Mouse (Mus musculus) embryo, embryonic 10.5 days (tissue): ENCODE measurements at regions not wholly inside any gene's neighbourhood (a gene's known extent, or its start where the extent isn't known, plus 50 kb on each side); places are given as distances from the start of the nearest gene placed in this dataset.

Experiments used
- DNase-seq: peaks from one replicate; pipeline ENCODE4 v3.0.0-alpha.2; 2015; ENCODE audit warnings: low spot score

DNA sequence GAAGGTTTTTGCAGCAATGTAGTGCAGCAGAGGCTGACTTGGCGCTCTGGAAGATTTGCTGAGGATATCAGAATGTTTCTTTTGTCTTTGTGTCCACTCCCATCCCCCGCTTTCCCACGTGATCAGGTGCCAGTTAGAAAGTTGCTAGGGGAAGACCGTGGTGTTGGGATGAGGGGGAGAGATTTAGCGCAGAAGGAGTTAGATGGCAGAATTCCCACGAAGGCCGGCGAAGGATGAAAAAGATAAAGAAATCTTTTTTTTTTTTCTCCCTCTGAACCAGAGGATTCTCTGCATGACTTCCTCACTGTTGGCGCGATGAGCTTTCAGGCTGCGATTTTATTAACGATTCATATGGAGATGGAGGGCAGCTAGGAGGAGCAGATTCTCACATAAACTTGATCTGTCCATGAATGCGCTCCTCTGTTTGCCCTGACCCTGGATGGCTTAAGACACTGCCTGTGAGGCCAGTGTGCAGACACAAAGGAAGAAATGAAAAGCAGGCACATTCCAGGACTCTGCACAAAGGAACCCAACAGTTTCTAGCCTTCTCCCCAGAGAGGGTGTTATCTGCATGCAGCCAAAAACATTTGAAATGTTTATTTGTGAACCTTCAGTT, 201.5 kb downstream of the Gm11146 start:
- peak; percentile 92 for DNase-seq

DNA sequence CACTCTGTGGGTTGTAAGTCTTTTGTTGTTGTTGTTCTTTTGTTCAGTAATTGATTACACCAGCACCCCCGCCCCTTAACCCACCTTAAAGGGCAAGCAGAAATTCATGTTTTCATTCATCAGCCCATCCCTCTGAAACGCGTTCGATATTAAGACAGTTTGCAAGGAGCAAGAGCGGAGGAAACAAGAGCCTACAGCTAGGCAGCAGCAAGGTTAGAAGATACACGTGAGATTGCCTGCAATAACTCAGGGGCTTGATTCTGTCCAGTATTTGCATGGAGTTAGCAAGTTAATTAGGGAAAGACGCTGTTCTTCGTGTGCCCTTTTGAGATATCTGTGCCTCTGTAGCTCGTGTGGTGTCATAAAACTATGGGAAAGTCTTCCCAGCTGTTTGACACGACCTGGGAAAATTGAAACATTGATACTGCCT, 202.0 kb downstream of the Gm11146 start:
- DNase-seq = peak; percentile 73

DNA sequence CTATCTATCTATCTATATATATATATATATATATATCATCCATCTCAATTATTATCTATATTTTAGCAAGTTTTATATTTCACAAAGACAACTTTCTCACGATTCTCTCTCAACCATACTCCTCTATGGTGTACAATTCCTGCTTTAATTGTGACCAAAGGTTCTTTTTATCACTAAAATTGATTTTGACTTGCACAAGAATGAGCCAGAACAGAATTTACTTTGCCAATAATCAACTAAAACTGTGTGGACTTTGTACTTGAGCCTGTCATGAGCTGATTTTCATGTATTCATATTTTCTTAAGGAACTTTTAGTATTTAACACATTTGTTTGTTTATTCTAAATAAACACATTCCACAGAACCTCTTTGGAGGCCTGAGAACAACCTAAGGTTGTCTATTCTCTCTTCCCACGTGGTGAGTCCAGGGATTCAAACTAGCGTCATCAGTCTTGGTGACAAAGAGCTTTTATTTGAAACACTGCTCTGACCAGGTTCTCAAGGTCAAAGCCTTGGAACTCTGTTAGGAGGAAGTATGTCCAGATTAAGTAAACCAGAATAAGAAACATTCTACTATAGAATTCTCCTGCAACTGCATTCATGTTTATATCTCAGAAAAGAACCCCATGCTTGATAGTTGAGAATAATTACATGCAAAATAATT, 207.7 kb downstream of the Gm11146 start:
- DNase-seq = no peak

DNA sequence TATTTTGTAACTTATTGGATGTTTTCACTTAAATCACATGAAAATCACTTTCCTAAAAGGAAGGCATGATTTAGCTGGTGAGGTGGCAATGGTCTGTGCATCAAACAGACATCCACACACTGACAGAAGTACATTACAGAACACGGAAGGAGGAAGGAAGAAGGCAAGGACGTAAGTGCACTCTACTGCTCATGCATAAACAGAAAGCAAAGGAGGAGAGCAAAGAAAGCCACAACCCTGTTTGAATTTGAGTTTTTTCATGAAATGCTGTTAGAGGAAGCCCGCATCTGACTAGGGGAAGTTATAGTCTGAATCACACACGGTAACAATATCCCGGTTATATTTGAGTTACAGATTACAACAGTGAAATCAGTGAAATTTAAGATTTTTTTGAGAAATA, 208.4 kb downstream of the Gm11146 start:
- DNase-seq = no peak

DNA sequence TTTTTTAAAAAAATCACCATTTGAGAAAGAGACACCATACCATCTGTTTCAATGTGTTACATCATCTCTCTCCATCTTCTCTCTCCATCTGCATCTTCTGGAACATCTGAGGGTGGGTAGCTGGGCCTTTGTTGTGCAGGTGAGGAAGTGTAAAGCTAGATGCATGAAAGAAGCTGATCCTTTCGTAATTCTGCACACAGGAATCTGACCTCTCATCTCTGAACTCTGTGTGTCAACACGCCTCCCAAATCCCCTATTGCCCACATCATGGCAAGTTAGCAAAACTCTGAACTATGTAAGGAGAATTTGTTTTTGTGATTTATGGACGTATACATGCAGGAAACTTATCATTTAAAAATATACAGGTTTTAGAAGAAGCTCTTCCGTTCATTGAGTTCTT, 209.7 kb downstream of the Gm11146 start:
- no peak for DNase-seq

DNA sequence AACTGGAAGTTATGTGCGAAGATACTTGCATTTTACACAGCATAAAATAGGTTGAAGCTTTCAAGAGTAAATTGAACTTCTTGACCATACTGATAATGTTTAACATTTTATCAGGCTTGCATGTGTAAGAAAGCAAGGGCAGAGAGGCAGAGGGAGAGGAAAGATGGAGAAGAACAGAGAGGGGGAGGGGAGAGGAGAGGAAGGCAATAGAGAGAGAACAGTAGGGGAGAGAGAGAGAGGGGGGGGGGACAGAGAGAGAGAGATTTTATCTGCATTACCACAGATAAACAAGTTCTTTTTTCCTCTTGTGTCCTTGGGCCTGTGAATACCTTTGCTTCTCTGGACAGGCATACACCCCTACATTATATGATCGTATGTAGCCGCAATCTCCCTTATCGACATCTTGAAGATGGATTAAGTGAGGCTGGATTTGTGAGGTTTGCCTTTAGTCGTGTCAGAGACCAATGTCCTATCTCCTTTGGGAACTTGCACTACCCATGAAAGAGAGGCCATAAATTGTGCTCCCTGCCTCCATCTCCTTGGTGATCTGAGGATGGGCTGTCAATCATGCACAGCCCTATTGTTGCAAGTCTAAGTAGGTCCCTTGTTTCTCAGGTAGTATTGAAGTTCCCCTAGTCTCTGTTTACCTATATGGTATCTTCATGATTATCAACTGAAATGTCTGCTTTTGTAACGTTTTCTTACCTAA, 217.7 kb downstream of the Gm11146 start:
- no peak for DNase-seq

DNA sequence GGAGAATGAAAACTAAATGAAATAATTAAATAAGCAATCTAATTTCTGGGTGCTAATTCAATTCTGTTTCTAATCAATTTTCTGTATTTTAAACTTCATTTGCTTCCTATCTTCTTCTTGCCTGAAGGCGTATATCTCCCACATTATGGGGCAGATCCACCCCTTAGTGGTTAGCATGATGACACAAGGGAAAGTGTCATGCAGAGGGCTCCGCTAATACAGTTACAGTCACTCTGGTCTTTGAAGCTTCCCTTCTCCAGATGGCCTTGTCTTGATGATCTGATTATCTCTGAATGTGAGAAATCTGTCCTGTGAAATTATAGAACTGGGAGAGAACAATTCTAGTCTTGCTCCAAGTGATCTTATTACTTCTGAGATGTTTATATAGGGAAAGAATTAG, 219.1 kb downstream of the Gm11146 start:
- DNase-seq = no peak

DNA sequence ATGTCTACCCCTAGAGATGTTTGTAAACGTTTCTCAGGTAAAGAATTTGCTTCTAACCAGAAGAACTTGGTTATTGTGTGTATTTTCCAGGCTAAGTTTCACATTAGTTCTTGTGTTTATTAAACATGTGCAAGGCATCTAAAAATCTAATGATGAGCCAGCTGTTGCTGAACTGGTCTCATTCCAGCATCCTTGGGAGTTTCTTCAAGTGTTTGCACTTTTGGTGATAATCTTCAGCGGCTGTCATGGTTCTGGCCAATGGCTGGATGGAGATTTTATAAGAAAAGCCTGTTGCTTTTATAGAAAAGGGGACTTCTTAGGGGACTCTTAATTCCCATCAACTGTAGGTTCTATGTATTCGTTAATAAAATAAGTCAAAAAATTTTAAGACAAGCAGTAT, 229.1 kb downstream of the Gm11146 start:
- no peak for DNase-seq

DNA sequence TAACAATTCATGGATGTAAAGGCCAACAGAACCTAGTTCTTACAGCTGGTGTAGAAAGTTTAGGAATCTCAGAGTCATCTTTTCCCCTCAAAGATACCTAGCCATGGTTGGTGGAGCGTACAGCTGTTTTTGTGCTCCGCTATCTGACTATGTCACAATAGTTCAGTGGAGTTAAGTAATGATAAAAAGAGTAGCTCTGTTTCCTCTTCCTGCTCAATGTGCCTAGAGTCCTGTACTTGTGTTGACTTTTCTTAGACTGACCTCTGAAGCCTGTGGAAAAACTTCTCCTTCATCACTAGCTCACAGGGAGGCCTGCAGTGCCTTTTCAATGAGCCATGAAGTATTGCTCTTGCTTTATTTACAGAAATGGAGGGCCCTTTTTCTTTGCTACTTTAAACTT, 232.1 kb downstream of the Gm11146 start:
- peak; percentile 23 for DNase-seq

DNA sequence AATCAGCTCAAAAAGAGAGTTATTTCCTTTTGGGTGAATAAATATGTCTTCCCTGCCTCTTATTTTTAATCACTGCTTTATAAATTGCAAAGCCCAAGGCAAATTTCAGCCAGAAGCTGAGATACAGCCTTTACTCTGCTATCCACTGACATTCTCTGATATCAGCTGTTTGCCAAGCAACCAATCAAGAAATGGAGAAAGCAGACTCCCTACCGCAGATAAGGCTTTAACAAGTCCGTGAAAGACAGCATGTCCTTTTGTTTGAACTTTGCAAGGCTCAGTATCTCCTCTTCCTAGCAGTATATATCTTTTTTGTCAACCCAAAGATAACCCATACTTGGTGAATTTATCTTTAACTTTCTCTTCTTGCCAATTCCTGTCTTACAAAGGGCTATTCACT, 236.6 kb downstream of the Gm11146 start:
- DNase-seq = no peak

DNA sequence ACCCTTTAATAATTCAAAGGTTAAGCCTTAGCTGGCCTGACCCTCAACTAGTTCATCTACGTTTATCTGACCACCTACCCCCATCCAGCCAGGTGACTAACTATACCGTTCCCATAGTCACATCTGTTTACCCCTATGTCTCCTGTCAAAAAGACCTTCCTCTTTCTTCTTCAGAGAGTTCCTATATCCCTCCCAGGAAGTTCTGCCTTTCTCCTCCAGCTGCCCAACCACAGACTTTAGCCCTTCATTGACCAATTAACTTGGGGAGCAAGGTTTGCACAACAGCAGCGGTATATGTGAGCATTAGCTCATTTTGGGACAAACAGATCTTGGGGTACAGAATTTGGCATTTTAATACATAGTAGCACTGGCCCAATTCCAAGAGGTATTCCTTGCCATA, 237.5 kb downstream of the Gm11146 start:
- no peak for DNase-seq

DNA sequence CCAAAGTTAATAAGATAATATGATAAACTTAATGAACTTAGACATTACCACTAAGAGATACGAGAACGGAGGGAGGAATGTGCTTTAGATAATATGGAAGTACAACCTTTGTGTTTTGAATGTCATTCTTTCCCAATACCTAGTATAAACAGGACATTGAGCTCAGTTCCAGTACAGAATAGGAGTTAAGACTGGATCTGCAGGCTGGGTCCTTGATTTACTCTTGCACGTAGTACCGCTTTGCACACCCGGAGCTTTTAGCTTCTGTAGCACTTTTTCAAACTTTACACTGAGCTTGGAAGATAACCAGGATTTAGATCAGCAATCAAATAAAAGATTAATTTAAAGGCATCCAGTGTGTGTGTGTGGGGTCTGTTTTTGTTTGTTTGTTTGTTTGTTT, 242.7 kb downstream of the Gm11146 start:
- no peak for DNase-seq

DNA sequence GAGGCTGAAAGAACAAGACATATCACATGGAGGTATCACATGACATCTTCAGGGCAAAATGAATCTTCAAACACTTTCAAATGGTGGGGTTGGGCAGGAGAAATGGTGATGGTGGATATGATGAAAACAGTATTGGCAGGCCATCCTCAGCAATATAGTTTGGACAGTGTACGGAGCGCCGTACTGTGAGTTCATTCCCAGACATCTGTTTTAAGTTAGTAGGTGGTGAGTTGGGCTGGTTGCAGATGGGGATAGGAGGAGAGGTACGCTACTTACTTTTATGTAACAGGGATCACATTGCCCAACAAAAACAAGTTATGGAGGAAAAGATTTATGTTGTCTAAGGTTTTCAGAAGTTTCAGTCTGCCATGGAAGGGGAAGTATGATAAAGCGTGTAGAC, 246.6 kb downstream of the Gm11146 start:
- DNase-seq = peak; percentile 31

DNA sequence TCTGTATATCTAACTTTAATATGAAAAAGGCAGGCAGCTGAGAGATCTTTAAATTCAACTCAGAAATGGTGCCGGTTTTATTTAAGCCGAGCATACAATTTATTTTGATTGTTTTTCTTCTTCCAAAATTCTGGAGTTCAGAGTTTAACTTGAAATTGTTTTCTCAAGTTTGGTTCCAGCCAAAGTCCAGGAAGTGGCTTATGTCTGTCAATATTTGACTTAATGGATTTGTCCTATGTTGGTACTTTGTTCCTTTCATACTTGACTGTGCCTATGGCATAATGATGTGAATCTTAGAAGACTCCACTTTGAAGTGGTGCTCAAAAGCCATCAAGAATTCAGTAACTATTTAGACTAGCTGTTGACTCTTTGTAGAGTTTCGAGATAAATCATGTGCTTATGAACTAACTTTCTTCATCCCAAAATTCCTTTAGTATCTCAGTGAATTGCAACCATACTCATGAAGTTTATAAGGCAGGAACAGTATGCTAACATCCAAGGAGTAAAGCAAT, 247.6 kb downstream of the Gm11146 start:
- no peak for DNase-seq

DNA sequence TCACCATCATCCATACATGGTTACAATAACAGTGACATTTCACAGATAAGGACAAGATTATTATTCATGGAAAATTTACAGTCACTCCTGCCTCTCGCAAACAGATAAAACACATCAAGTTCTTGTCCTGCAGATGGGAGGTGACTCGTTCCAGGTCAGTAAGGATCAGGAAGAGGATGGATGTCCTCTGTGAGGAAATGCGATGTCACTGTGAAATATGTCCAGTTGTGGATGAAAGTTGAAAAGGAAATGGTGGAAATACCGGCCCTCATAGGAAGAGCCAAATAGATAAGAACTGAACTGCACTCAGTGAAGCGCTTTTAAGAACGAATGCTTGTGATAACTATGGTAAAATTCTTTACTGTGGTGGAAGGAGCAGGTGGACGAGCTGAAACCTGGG, 255.8 kb downstream of the Gm11146 start:
- DNase-seq = no peak

DNA sequence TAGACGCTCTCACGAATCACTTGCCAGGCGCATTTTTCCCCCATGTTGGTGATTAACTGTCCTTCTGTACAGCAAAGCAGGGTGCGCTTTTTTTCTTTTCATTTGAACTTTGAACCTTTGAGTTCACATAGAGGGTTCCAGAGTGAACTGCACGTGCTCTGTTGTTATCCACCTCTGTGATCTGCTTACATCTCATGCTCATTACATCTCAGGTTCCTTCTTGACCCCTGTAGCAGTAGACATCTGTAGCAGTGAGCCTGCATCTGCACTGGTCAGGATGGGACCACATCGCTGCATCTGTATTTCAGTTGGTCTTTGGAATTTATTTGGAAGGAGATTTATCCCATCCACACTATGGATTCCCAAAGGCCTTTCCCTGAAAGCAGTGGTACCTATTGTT, 269.6 kb downstream of the Gm11146 start:
- DNase-seq = peak; percentile 47

DNA sequence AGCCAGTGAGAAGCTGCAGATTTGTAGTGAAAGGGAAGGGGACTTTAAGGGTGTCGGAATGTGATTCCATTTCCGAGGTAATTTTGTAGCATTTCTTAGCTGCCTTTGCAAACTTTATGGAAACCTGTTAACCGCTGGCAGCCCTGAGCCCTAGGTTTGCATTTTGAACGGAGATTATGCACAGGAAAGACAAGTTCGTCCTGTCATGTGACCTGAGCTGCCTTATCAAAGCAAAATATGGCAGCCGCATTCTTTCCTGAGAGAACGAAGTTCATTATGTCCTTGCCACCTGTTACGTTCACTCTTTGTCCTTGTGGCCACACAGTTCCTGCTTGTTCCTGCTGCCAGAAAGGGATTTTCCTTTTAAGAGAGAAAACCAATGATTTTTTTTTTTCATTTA, 270.9 kb downstream of the Gm11146 start:
- DNase-seq = peak; percentile 83

DNA sequence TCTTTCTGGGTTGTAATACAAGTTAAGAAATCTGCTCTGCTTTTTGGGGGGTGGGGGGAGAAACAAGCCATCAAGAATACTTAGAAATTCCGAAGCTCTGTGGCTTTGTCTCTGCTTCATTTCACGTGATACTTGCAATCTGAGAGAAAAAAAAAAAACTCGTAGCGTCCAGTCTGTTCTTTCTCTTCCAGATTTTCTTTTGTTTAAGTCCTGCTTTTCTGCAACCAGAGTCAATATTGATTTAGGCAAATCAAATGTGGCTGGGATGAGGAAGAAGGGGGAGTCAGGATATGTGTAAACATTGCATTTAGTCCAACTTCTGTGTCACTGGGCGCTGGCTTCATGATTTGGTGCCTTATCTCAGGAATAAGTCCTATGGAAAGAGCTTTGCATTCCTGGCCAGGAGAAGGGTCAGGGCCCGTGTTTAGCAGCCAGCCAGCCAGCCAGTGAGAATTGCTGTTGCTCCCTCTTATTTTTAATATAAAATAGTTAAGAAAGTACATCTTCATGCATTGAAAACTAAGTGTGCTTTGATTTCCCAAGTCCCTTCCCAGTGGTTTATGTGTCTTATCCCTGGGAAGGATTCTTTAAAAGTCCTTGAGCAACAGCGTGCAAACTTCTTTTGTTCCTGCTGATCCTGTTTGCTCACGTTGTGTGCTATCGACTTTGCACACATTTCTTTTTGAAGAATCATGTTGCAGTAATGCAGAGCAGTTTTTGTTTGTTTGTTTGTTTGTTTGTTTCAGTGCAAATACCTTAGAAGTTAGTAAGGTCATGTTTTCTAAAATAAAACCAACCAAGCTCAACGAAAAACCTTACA, 272.0 kb downstream of the Gm11146 start:
- peak; percentile 74 for DNase-seq

DNA sequence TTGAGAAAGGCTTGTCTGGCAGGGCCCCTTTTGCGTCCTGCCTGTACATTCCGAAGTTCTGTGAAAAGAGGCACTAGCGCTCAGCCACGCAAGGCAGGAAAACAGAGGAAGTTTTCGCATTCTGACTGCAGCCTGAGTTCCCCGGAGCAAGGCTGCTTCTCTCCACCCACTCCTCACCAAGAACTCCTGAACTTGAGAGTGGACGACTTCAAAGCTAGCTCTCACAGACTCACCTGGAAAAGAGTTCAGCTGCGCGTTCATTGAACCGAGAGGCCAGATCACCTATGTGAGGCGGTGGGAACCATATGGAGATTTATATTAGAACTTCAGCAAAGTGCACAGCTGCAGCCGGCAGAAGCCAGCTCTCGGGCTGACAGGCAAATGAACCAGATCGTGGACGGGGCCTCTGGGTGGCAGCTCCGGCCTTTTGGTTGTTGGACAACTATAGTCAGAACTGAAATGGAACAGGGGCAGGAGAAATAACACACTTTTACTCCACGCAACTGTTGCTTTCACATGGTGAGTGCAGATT, 272.7 kb downstream of the Gm11146 start:
- peak; percentile 90 for DNase-seq

DNA sequence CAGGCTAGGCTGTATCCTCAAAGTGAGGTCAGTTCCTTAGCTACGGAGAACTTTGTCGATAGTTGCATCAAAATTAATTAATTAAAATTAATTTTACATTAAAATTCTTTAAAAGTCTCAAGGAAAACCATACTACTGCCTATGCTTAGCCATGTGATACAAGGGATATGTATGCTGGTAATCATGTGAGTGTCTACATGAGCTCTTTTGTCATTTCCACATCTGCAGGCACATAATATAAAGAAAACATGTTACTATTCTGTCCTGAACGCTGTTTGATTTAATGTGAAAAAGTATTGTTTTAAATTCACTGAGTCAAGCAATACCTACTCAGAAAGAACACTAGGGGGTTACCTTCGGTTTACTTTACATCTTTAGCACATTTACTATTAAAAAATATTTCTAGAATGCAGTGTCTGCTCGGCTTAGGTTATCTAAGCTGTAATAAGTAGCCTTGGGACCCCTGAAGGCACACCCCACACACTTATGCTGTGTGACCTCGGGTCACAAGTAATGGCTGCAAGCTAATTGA, 273.2 kb downstream of the Gm11146 start:
- no peak for DNase-seq

DNA sequence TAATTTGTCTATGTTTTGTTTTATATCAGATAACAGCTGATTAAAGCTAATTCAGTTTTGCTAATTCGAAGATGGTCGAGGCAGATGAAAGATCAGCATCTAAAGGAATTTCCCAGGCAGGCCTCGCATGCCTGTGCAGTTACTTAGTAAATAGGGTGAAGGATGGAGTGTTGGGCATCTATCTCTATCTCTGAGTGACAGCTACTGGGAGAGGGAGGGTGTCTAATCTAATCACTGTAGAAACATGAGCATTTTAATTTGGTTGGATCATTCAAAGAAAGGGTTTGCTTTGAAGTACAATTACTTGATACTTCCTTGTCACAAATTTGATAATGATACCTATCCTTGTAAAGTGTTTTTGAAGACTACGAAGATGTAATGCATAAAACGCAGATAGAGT, 273.8 kb downstream of the Gm11146 start:
- peak; percentile 43 for DNase-seq

DNA sequence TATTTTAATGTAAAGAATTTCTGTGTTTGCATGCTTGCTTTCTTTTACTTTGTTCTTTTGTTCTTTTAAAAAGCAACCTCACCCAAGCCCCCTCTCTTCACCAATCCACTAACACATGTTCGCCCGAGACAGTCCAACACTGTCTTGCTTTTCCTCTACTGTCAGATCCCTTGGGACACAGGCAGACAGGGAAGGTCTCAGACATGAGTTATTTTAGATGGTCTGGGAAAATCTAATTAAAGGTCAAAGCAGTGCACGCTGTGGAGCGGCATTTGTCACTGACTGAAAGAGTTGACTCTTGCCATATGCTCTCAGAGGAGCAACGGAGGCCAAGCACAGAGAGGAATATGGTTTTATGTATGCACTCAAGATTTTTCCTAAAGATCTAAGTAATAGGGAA, 279.6 kb downstream of the Gm11146 start:
- DNase-seq = peak; percentile 77
